Mouse (Mus musculus) midbrain, postnatal 0 days (tissue): ENCODE data around the gene Gnl1. TPM values are rescaled to one million over a fixed set of nuclear protein-coding genes. Genes with fewer than 3 reads are reported as not detected.
A peak's percentile ranks its signal among the peaks of the same experiment; 100 is the strongest.

Experiments
- ATAC-seq: fragments of 200-750 bp; cut with Nextera tagmentation; 2 replicates; pipeline ENCODE4 v1.8.0; 2017; ENCODE audit warnings: moderate number of reproducible peaks, mild to moderate bottlenecking, moderate TSS enrichment, moderate library complexity; ENCODE audit not compliant: low FRiP score
- DNase-seq: peaks from one replicate; pipeline ENCODE4 v3.0.0-alpha.2; 2015; ENCODE audit warnings: low spot score
- H3K27ac ChIP-seq: fragments of 300-500 bp; sonication (generic); 2 replicates; pipeline ENCODE4 v1.5.1; 2014; ENCODE audit warnings: low read depth, mild to moderate bottlenecking, low read length, mixed read lengths
- H3K27me3 ChIP-seq: fragments of 300-500 bp; sonication (generic); 2 replicates; pipeline ENCODE4 v1.6.1; 2014; ENCODE audit warnings: low read length, control low read depth, mixed read lengths; ENCODE audit not compliant: insufficient read depth
- H3K36me3 ChIP-seq: fragments of 300-500 bp; sonication (generic); 2 replicates; pipeline ENCODE4 v1.6.1; 2014; ENCODE audit warnings: low read length, control low read depth, mixed read lengths; ENCODE audit not compliant: insufficient read depth
- H3K4me1 ChIP-seq: fragments of 300-500 bp; sonication (generic); 2 replicates; pipeline ENCODE4 v1.6.1; 2014; ENCODE audit warnings: mild to moderate bottlenecking, control low read depth, antibody characterized with exemption, low read length, mixed read lengths; ENCODE audit not compliant: insufficient read depth
- H3K4me2 ChIP-seq: fragments of 300-500 bp; sonication (generic); 2 replicates; pipeline ENCODE4 v1.6.1; 2014; ENCODE audit warnings: low read depth, mild to moderate bottlenecking, low read length, mixed read lengths; ENCODE audit not compliant: poor library complexity, severe bottlenecking
- H3K4me3 ChIP-seq: fragments of 300-500 bp; sonication (generic); 2 replicates; pipeline ENCODE4 v1.5.1; 2014; ENCODE audit warnings: low read depth, mild to moderate bottlenecking, low read length, moderate library complexity
- H3K9ac ChIP-seq: fragments of 300-500 bp; sonication (generic); replicated peaks from 2 replicates; pipeline ENCODE4 v1.6.1; 2014; ENCODE audit warnings: mild to moderate bottlenecking, low read length, moderate library complexity, mixed read lengths; ENCODE audit not compliant: poor library complexity, severe bottlenecking
- H3K9me3 ChIP-seq: fragments of 300-500 bp; sonication (generic); 2 replicates; pipeline ENCODE4 v1.6.1; 2016; ENCODE audit warnings: low read length, control low read depth
- CTCF ChIP-seq: IDR thresholded peaks from 2 replicates; pipeline ENCODE4 v1.5.1; 2016; ENCODE audit warnings: antibody characterized with exemption, mild to moderate bottlenecking
- WGBS: fragments of 180-500 bp; shearing (Covaris S2); extraction: QIAGEN DNeasy Blood & Tissue Kit; methylation state at CpG from one replicate; pipeline ENCODE4 v1.1.7; 2014; 5-methylcytosine and 5-hydroxymethylcytosine counted together
- polyA plus RNA-seq: library from polyadenylated mRNA; unstranded; fragments of >200 nt; fragmentation: Nextera tagmentation; extraction: Ambion mirVana; gene quantifications from 2 replicates; pipeline ENCODE4 v1.2.1, GENCODE M21; 2015
- total RNA-seq: library from RNA; depleted of rRNA; stranded (reverse); fragments of >200 nt; gene quantifications from 2 replicates; pipeline ENCODE4 v1.2.3, GENCODE M21; 2014

Gene Gnl1
- total and polyA plus RNA-seq, 2 experiments from 2014 or later: 80.8 to 117 TPM

GRCm38 (mm10) chr17:36019519-36019918 is 39.9 kb downstream of the Gnl1 start:
- no peak overlapping the region for H3K9ac ChIP-seq
- 66% methylated on average over 3 of the region's 3 CpGs for WGBS

GRCm38 (mm10) chr17:36020191-36021073 is 40.8 kb downstream of the Gnl1 start, which contains the start of gene H2-T24:
Gene H2-T24 (minus strand): TSS chr17:36020560.
- Histone ChIP-seq H3K36me3 (peaks cover 4% of the 10 kb centered on the region; the same call in 1 of the 2 replicates), H3K27ac (no peak within 1 kb of the TSS), H3K9me3 (no peaks in the 10 kb centered on the region), H3K4me2 (0 out of 2 replicates have a peak within 1 kb of the TSS, but pooled peaks have one; percentile 9), H3K4me1 (no peaks in the 10 kb centered on the region), H3K9ac (no peak within 1 kb of the TSS), H3K27me3 (no peaks in the 10 kb centered on the region), H3K4me3 (no peak within 1 kb of the TSS)
- 43% methylated on average over 15 of the region's 15 CpGs for WGBS
- no peak for ATAC-seq
- peak; percentile 42 for TF ChIP-seq CTCF
- peak; percentile 40 for DNase-seq

More at GRCm38 (mm10) chr17:36019519-36019918, 39.9 kb downstream of the Gnl1 start:
- TF ChIP-seq CTCF: no peak
- ATAC-seq (no peak), DNase-seq (no peak)
- Histone ChIP-seq H3K27ac (no peak overlapping the region), H3K27me3 (no peaks in the 10 kb centered on the region), H3K9me3 (no peaks in the 10 kb centered on the region), H3K4me1 (no peaks in the 10 kb centered on the region), H3K36me3 (peaks cover 11% of the 10 kb centered on the region), H3K4me3 (no peak overlapping the region), H3K4me2 (no peak overlapping the region)

- no peaks in the 10 kb centered on the region for H3K4me1 ChIP-seq
- H3K27ac ChIP-seq: no peak overlapping the region
- 88% methylated on average over 1 of the region's 1 CpGs for WGBS
- H3K36me3 ChIP-seq: no peaks in the 10 kb centered on the region
- H3K27me3 ChIP-seq: no peaks in the 10 kb centered on the region
- no peak for TF ChIP-seq CTCF
- ATAC-seq (no peak), DNase-seq (no peak)
- no peak overlapping the region for H3K4me2 ChIP-seq
- no peaks in the 10 kb centered on the region for H3K9me3 ChIP-seq
- H3K4me3 ChIP-seq: no peak overlapping the region
- H3K9ac ChIP-seq: no peak overlapping the region
Measured at GRCm38 (mm10) chr17:36021309-36021708, 41.7 kb downstream of the Gnl1 start.

- DNase-seq (no peak), ATAC-seq (no peak)
- H3K4me1 ChIP-seq: no peaks in the 10 kb centered on the region
- no peak overlapping the region for H3K4me2 ChIP-seq
- H3K9me3 ChIP-seq: no peaks in the 10 kb centered on the region
- H3K36me3 ChIP-seq: no peaks in the 10 kb centered on the region
- H3K27me3 ChIP-seq: no peaks in the 10 kb centered on the region
- H3K27ac ChIP-seq: no peak overlapping the region
- H3K9ac ChIP-seq: no peak overlapping the region
- TF ChIP-seq CTCF: no peak
- no peak overlapping the region for H3K4me3 ChIP-seq
- 94% methylated on average over 9 of the region's 9 CpGs for WGBS
Measured at GRCm38 (mm10) chr17:36022098-36022497, 42.4 kb downstream of the Gnl1 start.

- no peaks in the 10 kb centered on the region for H3K36me3 ChIP-seq
- H3K9me3 ChIP-seq: no peaks in the 10 kb centered on the region
- H3K27me3 ChIP-seq: no peaks in the 10 kb centered on the region
- no peak overlapping the region for H3K4me2 ChIP-seq
- no peak overlapping the region for H3K4me3 ChIP-seq
- no peak for DNase-seq
- H3K27ac ChIP-seq: no peak overlapping the region
- no peaks in the 10 kb centered on the region for H3K4me1 ChIP-seq
- WGBS: 93% methylated on average over 6 of the region's 6 CpGs
- ATAC-seq: no peak
- TF ChIP-seq CTCF: no peak
- no peak overlapping the region for H3K9ac ChIP-seq
Measured at GRCm38 (mm10) chr17:36022922-36023321, 43.3 kb downstream of the Gnl1 start.
